Mouse (Mus musculus) embryo, embryonic 11.5 days (tissue): ENCODE data around the gene Rpf1.

Experiments used
- DNase-seq: peaks from one replicate; pipeline ENCODE4 v3.0.0-alpha.2; 2012; ENCODE audit warnings: low read depth, low spot score

Gene Rpf1

DNA sequence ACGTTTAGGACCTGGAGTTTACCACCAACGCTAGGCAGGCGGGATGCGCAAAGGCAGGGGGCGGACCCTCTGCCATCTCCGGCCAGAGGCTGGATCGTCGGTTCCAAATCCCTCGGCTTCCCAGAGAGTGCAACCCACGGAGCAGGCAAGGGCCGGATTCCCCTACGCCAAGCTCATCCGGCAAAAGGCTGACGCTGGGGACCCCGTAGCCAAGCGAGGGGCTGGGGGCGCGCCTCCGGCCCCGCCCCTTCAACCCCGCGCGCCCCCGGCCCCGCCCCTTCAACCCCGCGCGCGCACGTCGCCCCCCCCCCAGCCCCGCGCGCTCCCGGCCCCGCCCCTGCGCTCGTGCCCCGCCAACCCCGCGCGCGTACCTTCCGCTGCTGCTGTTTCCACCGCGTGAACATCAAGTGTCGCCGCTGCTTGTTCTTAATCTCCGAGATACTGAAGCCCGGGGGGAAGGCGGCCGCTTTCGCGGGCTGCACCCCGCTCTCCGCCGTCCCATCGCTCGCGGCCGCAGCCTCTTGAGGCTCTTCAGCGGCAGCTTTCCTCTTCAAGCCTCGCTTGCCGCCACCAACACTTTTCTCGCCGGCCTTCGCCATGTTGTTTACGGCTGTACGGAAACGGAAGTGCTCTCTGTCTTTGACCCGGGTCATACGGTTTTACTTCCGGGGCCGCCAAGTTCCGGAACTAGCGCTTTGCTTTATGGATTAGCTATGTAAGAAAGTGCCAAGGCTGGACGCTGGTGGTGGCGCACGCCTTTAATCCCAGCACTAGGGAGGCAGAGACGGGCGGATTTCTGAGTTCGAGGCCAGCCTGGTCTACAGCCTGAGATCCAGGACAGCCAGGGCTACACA is at the start of gene Rpf1:
Rpf1 (minus strand) TSS at position 632 of the 854 bp plus-strand sequence.
- peak; percentile 82 for DNase-seq

DNA sequence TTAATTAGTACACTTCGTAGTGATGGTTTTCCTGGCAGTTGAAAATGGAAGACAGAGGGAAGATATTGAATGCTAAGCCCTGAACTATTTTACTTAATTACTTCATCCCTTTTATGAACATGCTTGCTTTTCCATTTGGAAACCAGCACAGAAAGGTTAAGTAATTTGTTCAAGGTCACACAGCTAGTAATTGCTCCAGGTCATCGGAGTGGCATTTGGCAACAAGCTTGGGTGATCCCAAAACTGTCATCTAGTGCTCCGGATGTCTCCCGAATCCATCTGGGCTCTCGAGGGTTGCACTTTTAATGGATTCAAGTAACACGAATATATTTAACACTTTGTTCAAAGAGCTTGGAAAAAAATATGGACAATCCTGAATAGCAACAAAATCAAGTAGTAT is 49.7 kb upstream of the Rpf1 start:
- DNase-seq: no peak

DNA sequence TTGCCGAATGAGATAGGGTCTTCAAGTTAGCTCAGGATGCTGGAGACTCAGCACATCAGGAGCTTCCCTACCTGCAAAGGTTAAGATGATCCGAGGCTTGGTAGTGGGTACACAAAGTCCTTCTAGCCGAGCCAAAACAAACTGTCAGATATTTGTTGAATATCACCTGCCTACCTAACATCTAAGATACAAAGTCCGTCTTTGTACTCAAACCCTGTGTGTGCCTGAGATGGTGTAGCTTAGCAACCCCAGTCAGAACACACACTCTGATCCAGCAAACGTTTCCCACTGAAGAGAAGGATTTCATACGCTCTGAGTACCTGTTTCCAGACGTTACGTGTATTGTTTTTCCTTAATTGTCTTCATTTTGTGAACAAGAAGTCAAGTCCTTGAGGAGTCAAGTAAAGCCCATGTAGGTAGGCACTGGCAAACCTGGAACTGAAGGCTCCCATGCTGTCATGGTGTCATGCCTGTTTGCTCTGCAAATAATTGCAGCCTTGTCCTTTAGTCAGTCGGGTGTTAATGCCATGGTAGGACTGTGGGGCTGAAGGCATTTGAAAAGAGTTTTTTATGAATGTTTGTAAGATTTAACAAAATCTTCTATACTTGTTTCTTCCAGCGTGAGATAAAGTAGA is 49.0 kb upstream of the Rpf1 start, which contains the start of gene Uox:
Uox (plus strand) TSS at position 279 of the 635 bp plus-strand sequence.
- DNase-seq: no peak

DNA sequence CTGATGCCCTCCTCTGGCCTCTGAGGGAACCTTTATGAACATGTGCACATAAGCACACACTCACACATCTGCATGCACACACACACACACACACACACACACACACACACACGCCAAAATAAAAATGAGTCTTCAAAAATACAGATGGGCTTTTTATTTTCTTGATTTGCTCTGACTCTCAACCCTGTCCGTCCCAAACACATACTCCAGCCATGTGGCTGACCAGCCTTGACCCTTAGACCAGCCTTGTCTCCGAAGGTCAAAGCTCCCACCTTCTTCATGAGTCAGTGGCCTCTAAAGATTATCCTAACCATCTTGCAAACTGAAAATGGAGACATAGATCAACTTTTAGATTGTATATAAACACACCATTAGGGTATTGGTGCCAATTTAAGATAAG is 48.4 kb upstream of the Rpf1 start:
- DNase-seq: no peak

DNA sequence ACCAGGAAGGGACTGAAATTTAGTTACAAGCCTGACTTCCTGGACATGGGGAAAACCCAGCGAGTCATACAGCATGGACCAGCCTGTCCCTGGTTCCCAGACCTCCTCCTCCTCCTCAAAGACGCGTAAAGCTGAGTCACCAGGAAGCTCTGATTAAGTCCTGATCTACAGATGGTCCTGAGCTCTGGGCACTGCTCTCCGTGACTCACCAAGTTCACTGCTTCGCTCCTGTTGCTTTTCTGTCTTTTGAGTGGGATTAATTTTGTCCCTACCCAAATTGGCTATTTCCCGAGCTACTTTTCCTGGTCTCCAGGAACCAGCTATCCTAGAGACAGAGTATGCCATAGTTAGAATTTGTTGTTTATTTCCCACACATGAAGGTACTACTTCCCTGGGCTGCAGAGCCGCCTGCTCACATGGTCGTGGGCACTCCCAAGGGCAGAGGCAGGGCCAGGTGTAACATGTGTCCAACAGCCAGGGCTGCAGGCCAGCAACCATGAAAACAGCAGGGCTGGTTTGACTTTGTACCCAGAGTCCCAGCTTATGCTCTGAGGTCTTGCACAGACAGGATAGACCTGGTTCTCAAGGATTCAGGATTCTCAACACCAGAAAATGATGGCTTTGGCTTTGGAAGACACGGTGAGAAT is 46.8 kb upstream of the Rpf1 start:
- DNase-seq: no peak

- no peak for DNase-seq
These were observed 46.1 kb upstream of the Rpf1 start for GRCm38 (mm10) chr3:146567366-146567765.

- DNase-seq: no peak
These were observed 43.8 kb upstream of the Rpf1 start for GRCm38 (mm10) chr3:146565065-146565411.

- peak; percentile 71 for DNase-seq
These were observed 43.2 kb upstream of the Rpf1 start for GRCm38 (mm10) chr3:146564268-146565064.

DNA sequence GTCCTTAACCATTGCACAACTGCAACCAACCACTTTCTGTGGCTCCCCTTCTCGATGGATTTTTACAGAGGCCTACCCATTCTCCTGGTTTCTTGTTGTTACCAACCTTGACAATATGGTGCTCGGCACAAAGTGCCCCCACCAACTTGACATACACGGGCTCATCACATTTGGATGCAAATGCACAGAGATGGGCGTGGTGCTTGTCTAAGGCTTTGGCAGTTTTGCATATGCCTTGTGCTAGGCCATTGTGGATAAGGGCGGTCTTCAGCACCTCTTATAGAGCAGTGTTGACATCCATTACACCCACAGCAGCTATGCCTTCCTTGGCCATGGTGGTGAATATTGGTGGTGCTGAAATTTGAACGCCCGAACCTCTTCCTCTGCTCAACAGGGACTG is 41.7 kb upstream of the Rpf1 start:
- DNase-seq: no peak

GRCm38 (mm10) chr3:146557507-146557906 is 36.3 kb upstream of the Rpf1 start:
- DNase-seq: no peak

DNA sequence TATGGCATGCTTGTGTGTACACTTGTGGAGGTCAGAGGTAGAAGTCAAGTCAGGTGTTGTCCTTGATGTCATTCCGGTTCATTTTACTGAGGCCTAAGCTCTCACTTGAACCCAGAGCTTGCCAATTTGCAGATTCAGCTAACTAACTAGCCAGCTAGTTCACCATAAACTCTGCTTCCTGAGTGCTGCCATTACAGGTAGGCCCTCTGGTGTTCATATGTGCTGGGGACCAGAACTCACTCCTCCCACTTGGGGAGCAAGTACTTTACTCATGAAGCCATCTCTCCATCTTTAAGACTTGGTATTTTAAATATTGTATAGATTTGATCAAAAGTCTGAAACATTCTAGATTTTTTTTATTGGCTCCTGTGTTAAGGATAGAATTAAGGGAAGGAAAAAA is 35.3 kb upstream of the Rpf1 start:
- no peak for DNase-seq

DNA sequence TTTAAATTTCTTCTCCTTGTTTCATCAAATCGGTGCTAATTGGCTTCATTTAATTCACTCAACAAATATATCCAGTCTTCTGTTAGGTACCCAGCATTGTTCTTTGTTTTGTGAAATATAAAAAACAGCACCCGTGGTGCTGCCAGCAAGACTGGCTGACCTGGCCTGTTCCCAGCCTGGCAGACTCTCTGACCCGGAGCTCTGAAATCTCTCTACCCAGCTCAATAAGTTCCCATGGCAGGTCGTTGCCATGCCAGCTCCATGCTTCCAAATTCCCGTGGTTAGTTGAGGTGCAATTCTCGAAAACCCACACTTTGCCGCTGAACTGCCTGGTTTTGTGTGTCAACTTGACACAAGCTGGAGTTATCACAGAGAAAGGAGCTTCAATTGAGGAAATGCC is 33.6 kb upstream of the Rpf1 start:
- no peak for DNase-seq

DNA sequence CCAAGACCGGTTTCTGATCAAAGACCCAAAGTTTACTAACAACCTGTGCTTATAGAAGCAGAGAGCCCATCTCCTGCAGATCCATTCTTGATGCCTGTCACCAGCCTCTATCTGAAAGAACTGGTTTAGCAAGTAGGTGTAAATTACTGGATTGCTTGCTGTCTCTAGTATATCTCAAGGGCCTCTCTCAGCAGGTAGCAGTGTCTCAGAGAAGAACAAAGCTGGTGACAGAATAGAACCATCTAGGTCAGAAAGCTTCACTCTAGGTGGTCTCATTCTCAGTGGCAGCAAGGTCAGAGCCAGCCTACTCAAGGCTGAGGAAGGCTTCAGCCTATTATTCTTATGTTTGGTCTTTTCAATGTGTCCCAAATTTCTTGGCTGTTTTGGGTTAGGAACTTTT is 22.4 kb upstream of the Rpf1 start:
- DNase-seq: no peak

GRCm38 (mm10) chr3:146540521-146541273 is 19.5 kb upstream of the Rpf1 start:
- no peak for DNase-seq

GRCm38 (mm10) chr3:146534986-146535385 is 13.8 kb upstream of the Rpf1 start:
- no peak for DNase-seq

DNA sequence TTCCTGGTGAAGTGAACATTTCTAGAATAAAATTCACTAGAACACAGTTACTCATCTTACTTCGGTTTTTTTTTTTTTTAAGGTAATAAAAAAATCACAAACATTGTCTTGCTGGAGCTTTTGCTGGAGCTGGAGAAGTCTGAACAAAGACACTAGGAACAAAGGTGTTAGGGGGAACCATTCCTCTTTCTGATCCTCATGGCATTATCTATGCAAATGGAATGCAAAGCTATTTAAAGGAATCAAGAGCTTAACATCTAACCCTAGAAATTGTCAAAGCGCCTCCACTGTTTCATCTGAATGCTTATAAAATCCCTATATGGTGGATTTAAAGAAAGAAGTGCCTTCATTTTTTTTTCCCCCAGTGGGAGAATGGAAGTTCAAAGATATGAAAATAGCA is 7.1 kb upstream of the Rpf1 start:
- no peak for DNase-seq

DNA sequence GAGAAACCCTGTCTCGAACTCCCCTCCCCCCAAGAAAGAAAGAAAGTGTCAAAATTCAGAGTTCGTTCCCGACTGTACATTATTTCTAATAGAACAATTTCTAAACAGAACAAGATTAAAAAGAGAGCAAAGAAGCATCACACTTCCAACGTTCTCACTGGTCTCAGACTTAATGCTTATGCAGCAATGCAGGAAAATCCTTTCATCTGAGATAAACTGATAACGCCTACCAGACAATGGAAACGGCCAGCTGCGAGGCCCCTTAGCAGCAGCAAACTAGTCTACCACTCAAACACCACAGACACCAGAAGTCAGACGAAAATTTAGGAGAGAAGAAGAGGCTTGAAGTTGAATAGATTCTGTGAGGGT is 407 bp upstream of the Rpf1 start:
- no peak for DNase-seq

GRCm38 (mm10) chr3:146520226-146520797 is 917 bp downstream of the Rpf1 start:
- DNase-seq: no peak

- no peak for DNase-seq
These were observed 14.5 kb downstream of the Rpf1 start for GRCm38 (mm10) chr3:146506711-146507110.

DNA sequence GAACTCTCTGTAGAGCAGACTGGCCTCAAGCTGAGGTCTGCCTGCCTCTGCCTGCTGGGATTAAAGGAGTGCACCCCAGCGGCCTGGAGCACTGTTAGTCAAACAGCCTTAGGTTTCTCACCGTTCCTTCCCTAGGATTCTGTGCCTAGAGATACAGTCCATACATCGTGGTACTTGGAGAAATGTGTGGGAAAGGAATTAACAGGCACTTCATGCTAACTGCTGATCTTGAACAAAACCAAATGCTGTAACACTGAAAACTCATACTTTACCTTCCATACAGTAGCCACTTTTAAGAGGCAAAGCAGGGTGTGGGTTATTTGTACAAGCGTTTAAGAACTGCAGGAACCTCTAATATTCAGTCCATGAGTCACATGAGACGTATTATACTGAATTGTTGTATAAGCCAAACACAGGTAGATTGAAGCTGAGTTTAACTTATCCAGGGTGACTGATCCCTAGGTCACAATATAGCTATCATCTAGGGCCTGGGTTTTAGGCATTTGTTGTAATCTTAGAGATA is 19.6 kb downstream of the Rpf1 start:
- no peak for DNase-seq

DNA sequence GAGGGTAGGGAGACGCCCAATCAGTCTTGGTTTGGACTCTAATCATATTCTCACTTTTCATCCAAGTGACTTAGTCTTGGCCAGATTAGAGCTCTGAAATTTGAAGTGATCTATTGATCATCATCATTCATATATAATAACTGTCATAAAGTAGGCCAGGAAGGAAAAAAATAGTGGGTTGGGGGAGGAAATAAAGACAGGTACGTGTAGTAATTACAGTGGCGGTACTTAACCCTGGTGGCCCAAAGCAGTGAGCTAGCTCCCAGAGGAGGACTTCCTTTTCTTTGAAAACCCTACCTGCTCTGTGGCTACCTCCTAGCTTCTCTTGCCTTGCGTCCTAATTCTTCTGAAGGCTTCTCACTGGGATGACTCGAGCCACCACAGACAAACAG is 20.4 kb downstream of the Rpf1 start:
- DNase-seq: no peak
